Mouse (Mus musculus): Measurements from ENCODE around the gene Opalin.

The Opalin gene

GRCm38 (mm10) chr19:41015951-41016716 lies 60.8 kb downstream of the Opalin start:
- DNase-seq (ENCODE audit: low read depth, low spot score) = peak; percentile 26

GRCm38 (mm10) chr19:41014003-41014402 lies 62.9 kb downstream of the Opalin start:
- no peak for DNase-seq (ENCODE audit: low read depth, low spot score)

- no peak for DNase-seq (ENCODE audit: low read depth, low spot score)
Observed at GRCm38 (mm10) chr19:41013591-41013990, 63.3 kb downstream of the Opalin start.
